Mouse (Mus musculus) layer of hippocampus, adult 9-11 months (tissue): ENCODE measurements around the gene Col8a2.

Experiments used
- DNase-seq: peaks from one replicate; pipeline ENCODE4 v3.0.0; 2022

The Col8a2 gene

DNA sequence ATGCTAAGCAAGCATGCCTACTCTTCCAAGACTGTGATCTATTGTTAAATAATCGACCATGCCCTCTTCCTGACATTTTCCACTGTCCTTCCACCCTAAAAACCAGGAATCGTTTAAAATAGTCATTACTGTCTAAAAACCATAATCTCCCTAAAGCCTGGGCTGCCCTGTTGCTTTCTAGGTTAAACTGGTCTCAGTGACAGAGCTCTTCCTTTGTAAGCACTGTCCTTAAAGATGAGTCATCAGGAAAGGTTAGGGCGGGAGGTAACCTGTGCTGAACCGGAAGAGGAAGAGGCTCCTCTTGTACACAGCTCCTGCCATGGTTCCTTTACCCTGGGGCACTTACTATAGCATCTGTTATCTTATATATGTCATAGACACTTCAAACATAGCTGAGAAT is 52.9 kb downstream of the Col8a2 start:
- no peak for DNase-seq

DNA sequence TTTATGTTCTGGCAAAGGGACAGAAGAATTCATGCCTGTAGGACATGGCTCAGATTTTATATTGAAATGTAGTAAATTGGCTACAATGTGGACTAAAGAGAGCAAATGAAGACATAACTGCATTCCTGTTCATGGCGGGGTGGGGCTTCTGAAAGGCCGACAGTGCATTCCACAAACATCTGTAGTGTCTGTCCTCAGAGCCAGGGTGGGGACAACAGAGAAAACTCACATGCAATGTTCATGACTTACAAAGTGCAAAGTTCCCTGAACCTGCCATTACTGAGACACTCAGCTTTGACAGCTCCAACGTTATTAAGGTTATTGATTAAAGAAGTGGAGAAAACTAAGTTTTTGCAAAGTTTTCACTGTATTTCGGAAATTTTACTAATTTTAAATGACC is 56.9 kb downstream of the Col8a2 start:
- DNase-seq = no peak

DNA sequence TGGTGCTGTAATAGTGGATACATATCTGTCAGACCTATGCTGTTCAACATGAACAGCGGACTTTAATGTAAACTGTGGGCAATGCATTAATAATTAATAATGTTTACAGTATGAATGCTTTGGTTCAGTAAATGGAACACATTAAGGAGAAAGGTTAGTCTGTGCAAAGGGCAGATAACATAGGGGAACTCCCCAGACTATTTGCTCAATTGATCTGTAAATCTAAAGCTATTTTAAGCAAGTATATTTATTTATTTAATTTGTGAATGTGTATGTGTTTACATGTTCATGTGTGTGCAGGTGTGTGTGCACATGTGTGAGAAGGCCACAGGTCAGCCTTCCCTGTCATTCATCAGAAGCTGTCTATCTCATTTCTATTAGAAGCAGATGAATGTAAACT is 73.5 kb downstream of the Col8a2 start:
- no peak for DNase-seq
